Mouse (Mus musculus) CH12.LX (cell line): ENCODE data around the gene Tspan4.

ENCODE experiments used
- ETS1 ChIP-seq: conservative IDR thresholded peaks from 2 replicates; pipeline ENCODE4 v1.6.1; 2012; ENCODE audit warnings: low read depth, mild to moderate bottlenecking, inconsistent platforms, low read length, improper control_type of control experiment, moderate library complexity
- MAFK ChIP-seq: IDR thresholded peaks from 2 replicates; pipeline ENCODE4 v1.6.1; 2011; ENCODE audit warnings: low read length, improper control_type of control experiment; ENCODE audit not compliant: insufficient replicate concordance
- MXI1 ChIP-seq: IDR thresholded peaks from 2 replicates; pipeline ENCODE4 v1.6.1; 2011; ENCODE audit warnings: mild to moderate bottlenecking, low read depth, low read length, improper control_type of control experiment
- USF1 ChIP-seq: IDR thresholded peaks from 2 replicates; pipeline ENCODE4 v1.6.1; 2014; ENCODE audit warnings: low read depth, mild to moderate bottlenecking, inconsistent platforms, low read length, improper control_type of control experiment

DNA sequence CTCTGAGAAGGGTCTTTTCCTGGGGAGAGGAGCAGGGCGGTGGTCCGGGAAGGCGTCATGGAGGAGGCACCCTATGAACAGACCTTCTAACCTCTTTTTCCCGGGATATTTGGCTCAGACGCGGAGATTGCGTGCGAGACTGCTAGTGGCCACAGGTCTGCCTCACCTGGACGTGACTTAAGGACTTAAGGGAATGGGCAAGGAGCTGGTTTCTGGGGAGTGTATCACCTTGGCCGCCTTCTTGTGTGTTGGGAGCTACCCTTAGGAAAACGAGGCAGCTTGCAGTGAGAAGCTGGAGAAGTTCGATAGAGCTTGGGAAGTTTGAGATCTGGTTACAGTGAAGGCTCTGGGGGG is 742 bp downstream of the Tspan4 start:
- TF ChIP-seq ETS1 (no peak), MXI1 (no peak), MAFK (no peak), USF1 (no peak)
